Mouse (Mus musculus): ENCODE measurements at regions not wholly inside any gene's neighbourhood (a gene's known extent, or its start where the extent isn't known, plus 50 kb on each side); places are given as distances from the start of the nearest gene placed in this dataset.

- TF ChIP-seq CTCF (IDR thresholded peaks at IDR 0.05; ENCODE audit: low read depth, low read length) (no peak), POLR2A (IDR thresholded peaks at IDR 0.05; ENCODE audit: insufficient read depth, low read length) (no peak)
Observed at GRCm38 (mm10) chr4:105560781-105561180, 228.9 kb upstream of the Gm12728 start.

All from ES-Bruce4 (cell line).